Mouse (Mus musculus) cerebellum, adult 9-11 months (tissue): ENCODE results near the gene Rxfp3.
"Not testable (repeated sequence)": the region's sequence is repeated elsewhere in the genome, so short reads cannot be mapped to it uniquely, and the experiment has no call there.

Source experiments
- DNase-seq: peaks from one replicate; pipeline ENCODE4 v3.0.0; 2022

The Rxfp3 gene

DNA sequence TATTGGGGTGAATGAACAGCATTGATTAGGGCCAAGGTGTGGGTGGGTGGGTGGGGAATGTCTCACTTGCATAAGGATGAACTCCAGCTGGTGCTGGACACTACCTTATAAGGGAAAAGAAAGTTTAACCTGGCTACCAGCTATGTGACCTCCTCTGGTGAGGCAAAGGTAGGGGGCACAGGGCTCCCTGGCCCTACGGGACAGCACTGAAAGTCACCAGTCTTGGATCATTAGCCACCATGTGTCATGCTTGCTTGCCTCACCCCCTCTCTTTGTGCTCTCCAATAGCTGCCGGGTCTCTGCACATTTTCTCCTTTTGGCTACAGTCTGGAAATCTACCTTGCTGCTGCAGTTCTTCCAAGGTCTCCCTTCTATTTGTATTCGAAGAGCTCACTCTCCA is 7.6 kb downstream of the Rxfp3 start:
- no peak for DNase-seq

DNA sequence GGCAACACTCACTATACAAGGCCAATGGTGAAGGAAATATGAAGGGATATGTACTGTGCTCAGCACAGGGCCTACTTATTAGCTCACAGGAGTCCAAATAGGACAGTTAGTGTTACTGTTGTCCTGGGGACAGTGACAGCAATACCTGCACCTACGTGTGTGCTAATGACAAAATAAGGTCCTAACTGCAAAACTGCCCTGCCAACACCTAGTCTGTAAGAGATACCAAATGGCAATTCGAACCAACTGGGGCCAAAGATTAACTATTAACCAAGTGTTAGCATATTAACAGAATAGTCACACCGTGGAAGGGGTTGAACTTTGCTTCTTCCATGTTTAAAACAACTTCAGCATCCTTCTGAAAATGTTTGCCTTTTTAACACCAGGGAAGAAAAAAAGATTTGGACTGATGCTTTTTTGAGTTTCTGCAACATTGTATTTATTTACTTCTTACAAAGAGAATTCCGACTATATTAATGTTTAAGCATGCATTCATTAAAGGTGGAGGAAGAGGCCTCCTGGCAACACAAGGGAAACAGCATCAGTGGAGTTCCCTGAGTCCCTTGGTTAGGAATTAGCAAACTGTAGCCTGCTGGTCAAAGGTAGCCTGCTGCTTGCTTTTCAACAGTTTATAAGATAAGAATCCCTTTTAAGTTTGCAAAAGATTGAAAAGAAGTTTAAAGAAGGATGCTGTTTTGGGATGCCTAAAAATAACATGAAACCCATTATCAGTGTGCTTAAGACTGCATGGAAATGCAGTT is 10.8 kb downstream of the Rxfp3 start:
- DNase-seq, result no peak

DNA sequence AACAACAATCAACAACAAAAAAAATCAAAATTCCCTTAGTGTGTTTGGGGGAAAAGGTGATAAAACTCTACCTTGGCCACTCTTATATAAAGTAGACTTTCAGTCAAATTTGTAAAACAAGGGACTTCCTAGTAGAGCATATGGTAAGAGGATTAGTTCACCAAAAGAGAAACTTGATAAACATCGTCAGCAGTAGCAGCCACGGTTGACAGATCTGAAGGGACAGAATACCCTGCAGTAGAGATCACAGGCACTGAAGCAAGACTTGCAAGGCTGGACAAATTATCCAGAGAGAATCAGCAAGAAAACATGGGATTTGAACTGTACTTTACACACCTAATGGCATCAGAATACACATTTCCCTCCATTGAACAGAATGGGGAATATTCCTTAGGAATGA is 22.9 kb downstream of the Rxfp3 start:
- DNase-seq, result no peak

DNA sequence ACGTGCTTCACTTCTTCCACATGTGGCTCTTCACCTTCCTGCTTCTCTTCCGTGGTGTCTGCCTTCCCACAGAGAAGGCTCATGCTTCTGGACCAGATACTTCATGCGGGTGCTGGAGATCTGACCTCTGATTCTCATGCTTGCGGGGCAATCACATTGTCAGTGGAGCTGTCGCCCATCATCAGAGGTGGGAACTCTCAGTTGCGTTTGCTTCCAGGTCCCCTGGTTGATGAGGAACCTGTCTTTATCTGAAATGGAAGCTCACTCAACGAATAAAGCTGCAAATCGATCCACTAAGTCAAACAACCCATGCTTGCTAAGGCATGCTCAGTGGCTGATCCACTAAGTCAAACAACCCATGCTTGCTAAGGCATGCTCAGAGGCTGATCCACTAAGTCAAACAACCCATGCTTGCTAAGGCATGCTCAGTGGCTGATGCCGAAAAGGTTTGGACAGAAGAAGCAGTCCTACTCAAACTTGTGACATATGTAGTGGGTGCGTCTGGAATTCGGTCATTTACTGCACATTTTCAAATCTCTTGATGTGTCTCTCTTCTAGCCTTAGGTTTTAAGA is 26.7 kb downstream of the Rxfp3 start:
- DNase-seq, result no peak

DNA sequence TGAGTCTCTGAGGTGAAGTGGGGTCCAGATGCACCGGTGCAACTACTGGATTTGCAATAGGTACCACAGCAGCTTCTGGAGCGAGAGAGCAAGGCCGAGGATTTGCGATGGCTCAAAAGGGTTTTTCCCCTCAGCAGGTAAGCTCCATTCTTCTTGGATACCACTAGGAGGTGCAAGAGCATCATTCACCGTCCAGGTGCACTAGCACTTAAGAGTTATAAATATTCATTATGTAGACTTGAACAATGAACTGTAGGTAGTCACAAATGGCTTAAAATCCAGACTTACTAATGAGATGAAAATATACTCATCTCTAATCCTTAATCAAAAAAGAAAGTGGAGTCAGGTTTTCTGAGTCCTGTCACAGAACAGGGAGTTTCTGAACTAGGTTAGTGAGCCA is 29.0 kb downstream of the Rxfp3 start:
- no peak for DNase-seq

DNA sequence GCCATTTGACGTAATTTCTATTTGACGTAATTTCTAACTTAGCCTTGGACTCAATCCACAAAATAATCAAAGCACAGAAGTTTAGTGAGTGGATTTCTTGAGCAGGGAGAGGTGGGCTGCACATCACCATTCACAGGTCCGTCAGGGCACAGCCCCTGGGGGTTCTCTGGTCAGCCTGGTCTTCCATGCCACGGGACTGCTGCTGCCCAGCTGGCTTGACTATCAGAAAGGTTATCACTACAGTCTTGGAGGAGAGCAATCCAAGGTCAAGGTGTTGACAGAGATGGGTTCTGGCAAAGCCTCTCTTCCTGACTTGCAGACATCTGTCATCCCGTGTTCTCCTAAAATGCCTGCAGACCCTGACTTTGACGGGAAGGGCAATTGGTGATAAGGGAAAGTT is 33.1 kb downstream of the Rxfp3 start:
- no peak for DNase-seq

DNA sequence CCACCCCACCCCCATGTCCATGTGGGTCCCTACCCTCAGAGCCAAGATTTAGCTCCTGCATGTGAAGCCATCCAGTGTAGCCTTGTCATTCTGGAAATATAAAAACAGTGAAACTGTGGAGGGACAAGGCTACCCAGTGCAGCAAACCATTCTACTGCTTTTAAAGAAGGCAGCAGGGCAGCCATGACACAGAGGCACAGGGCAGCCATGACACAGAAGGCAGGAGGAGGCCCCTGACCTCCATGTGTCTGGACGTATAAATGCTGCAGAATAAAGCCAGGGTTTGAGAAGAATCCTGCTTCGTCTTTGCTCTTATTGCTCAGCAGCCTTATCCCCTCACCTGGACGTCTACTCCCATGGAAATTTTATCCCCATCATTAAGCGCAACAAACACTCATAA is 34.0 kb downstream of the Rxfp3 start:
- no peak for DNase-seq

DNA sequence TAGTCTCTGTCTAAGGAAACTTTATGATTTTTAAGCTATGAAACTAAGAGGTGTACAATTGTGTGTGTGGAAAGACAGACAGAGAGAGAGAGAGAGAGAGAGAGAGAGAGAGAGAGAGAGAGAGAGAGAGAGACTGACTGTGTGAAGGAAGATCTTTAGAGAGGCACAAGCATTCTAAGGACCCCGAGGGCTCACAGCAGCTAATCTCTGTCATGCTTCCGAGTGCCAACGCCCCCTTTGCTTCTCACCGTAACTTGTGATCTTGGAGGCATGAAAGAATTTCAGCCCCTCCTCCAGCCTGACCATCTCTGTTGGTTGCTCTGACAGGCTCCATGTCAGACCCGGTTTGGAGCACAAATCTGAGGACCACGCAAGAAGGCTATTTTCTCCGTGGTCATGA is 37.4 kb downstream of the Rxfp3 start, which contains the start of gene Slc45a2:
Slc45a2 (plus strand) TSS at position 301 of the 400 bp plus-strand sequence.
- DNase-seq, result no peak

DNA sequence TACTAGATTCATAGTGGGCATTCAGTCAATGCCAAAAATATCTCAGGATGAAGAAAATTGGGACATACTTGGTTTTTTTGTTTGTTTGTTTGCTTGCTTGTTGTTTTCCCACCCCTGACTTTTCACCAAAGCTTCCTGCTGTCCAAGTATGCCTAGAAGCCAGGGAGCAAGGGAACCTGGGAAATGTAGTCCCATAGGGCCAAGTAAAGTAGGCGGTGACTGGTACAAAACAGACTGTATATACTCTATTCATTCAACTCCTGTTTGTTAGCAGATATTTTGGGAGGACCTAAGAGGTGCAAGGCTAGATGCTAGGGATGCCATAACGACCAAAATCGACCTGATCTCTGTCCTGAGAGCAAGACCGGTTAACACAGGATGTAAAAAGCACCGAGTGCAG is 38.0 kb downstream of the Rxfp3 start:
- no peak for DNase-seq

DNA sequence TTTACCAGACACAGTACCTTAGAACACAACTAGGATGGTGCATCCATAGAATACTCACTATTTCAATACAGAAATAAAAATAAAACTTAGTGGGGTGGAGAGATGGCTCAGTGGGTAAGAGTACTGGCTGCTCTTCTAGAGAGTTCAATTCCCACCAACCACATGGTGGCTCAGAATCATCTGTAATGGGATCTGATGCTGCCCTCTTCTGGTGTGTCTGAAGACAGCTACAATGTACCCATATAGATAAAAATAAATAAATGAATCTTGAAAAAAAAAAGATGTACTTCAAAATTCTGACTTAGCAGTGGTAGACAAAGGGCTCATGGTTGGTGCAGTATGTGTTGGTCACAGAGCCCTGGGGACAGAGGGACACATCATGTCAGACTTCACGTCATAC is 46.2 kb downstream of the Rxfp3 start:
- DNase-seq, result no peak

DNA sequence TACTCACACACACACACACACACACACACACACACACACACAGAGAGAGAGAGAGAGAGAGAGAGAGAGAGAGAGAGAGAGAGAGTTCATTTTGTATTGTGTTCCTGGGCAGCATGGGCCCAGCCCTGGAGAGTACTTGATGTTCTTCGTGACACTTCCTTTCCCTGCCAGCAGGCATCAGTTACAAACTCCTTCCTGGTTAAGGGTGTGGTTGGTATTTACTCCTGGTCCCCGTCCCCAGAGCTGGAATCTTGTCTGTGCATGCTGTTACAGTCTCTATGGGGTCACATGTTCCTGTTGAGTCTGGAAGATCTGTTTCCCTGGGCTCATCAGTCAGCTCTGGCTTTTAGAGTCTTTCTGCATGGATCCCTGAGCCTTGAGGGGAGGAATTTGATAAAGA is 47.4 kb downstream of the Rxfp3 start:
- no peak for DNase-seq

DNA sequence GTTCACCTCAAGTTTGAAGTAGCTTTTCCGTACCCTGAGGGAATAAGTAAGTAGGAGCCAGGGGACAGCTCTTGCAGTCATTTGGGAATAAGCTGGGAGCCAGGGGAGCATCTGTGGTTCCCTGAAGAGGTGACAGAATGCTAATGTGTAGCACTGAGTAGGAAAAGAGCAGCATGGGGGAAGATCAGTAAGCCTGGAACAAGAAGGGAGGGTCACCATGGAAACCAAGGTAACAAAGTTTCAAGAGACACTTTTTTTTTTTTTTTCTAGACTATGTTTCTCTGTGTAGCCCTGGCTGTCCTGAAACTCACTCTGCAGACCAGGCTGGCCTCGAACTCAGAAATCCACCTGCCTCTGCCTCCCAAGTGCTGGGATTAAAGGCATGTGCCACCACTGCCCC is 51.3 kb downstream of the Rxfp3 start:
- not testable (repeated sequence) for DNase-seq

DNA sequence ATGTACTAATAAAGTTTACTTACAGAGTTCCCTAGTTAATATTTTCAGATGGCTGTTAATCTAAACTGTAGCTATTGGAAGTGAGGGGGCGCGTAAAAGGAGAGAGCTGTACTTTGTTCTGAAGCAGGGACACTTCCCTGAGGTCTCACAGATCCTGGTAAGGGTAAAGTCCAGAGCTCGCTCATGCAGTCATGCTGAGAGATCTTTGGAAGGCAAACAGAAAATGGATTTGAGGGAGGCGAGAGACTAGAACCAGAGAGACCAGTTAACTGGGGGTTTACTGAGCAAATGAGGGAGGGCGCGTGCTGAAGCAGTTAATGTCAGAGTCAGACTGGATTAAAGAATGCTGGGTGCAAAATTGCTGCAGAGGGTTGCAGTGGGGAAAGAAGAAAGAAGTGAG is 52.0 kb downstream of the Rxfp3 start:
- DNase-seq, result no peak
